Mouse (Mus musculus) macrophage (primary cell): ENCODE data around the gene Mrpl42. TPM values are rescaled to one million over a fixed set of nuclear protein-coding genes. Genes with fewer than 3 reads are reported as not detected.
A peak's percentile ranks its signal among the peaks of the same experiment; 100 is the strongest.
"Not testable (repeated sequence)": the region's sequence is repeated elsewhere in the genome, so short reads cannot be mapped to it uniquely, and the experiment has no call there.

Experiments
- H3K27ac ChIP-seq: fragments of 350-480 bp; formaldehyde crosslinking; 2 replicates; pipeline ENCODE4 v1.9.0; 2021
- H3K36me3 ChIP-seq: fragments of 350-480 bp; formaldehyde crosslinking; 2 replicates; pipeline ENCODE4 v1.9.0; 2021; ENCODE audit errors: inconsistent target
- H3K4me3 ChIP-seq: fragments of 350-480 bp; formaldehyde crosslinking; 2 replicates; pipeline ENCODE4 v1.9.0; 2021; ENCODE audit errors: inconsistent target
- H3K79me2 ChIP-seq: fragments of 350-480 bp; formaldehyde crosslinking; 2 replicates; pipeline ENCODE4 v1.9.0; 2021; ENCODE audit errors: inconsistent target
- WGBS: methylation state at CpG from one replicate; pipeline ENCODE4 v1.1.7; 2026; ENCODE audit warnings: inconsistent platforms; ENCODE audit not compliant: missing documents; 5-methylcytosine and 5-hydroxymethylcytosine counted together
- polyA plus RNA-seq: library from polyadenylated mRNA; stranded (reverse); fragments of 250-400 nt; gene quantifications from 3 replicates; pipeline ENCODE4 v1.2.4, GENCODE M21; 2018; ENCODE audit warnings: inconsistent platforms
- total RNA-seq, 78 experiments: library from RNA; depleted of rRNA; stranded (reverse); fragments of 250-400 nt; gene quantifications; 1 replicate in 9 of 78; 2 replicates in 24 of 78; 3 replicates in 43 of 78; 4 replicates in 2 of 78; pipeline ENCODE4 v1.2.4; 2018; ENCODE audit warnings: inconsistent platforms in 56 of 78

Mrpl42 gene
- 10 to 100 TPM in 14 of 26 experiments, 1 to 10 TPM in 12; 1.5 to 28.7 (median 11.6) TPM for total RNA-seq (2018; cell fraction: chromatin; rRNA removed)
- total RNA-seq (2018; cell fraction: cytosol; rRNA removed) = 100 to 1,000 TPM in 7 of 26 experiments, 10 to 100 TPM in 19; 60.9 to 134 (median 93.5) TPM
- 10 to 100 TPM in 17 of 26 experiments, 1 to 10 TPM in 9; 2.7 to 26.9 (median 14.3) TPM for total RNA-seq (2018; cell fraction: nucleus; rRNA removed)
- 84.5 to 233 TPM (median 194 TPM) in 3 replicates for polyA plus RNA-seq

DNA sequence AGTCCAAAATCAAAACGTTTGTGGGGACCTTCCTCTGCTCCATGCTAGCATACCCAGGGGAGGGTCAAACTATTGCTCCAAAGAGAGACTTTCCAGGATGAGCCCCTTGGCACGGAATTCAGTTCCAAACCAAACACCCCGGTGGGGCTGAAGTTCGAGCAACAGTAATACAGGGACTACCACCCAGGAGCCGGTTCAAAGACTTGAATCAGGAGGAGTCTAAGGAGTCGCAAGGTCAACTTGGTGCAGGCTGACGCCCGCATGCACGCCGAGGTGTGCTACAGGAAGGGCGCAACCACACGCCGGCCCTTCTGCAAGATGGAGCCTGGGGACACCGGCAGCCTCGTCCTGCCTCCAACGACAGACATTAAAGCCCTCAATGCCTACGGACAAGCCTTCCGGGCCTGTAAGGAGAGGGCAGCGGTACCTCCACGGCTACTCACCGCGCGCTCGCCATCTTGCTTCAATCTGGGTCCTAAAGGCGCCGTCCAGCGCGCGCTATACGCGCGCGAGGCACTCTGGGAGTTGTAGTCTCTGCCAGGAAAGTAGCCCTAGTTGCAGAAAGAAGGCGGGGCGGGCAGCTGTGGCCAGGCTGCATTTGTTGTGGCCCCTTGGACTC, at the start of gene Mrpl42:
TSS of gene Mrpl42 (minus strand) at position 478 of the 619 bp plus-strand sequence.
- 2% methylated on average over 35 of the region's 35 CpGs for WGBS
- Histone ChIP-seq H3K79me2 (peaks cover 16% of the 10 kb centered on the region; the same call in 1 of the 2 replicates), H3K4me3 (peak within 1 kb of the TSS; percentile 86)

DNA sequence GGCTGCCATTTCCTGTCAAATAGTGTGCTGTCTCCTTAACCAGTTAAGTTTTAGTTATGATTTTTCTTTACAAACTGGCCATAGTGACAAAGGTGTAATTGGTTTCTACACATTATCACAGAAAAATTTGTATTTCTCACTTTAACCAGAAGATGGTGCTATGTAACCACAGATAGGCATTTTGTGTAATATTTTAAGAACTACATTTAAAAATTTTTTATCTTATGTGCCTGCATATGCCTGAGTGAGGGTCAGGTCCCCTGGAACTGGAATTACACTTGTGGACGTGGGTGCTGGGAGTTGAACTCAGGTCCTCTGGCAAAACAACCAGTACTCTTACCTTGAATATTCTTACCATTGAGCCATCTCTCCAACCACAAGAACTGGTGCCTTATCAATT, 48.8 kb upstream of the Mrpl42 start:
- Histone ChIP-seq H3K4me3 (no peak overlapping the region), H3K27ac (no peak overlapping the region), H3K36me3 (peaks cover 3% of the 10 kb centered on the region; the same call in 1 of the 2 replicates), H3K79me2 (peaks cover 38% of the 10 kb centered on the region)
- WGBS = 55% methylated on average over 1 of the region's 1 CpGs

More for the DNA sequence above, at the start of gene Mrpl42:
- Histone ChIP-seq H3K27ac (peak within 1 kb of the TSS; percentile 65), H3K36me3 (peaks cover 6% of the 10 kb centered on the region; the same call in 1 of the 2 replicates)

DNA sequence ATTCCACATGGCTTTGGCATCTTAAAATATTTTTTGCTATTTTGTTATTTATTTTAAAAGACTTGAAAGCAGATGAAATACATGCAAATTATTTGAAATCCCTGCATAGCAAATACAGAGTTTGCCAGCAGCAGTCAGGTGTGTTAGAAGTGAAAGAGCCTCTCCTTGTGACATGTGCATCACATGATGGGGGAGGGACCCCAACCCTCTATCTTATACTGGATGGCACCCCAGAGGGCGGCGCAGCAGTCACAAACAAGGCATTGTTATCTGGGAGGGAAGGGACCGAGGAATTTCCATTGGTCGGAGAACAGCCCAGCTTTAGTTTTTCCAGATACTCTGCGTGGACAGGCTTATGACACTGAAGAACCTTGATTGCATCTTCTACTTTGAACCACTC, 47.3 kb upstream of the Mrpl42 start:
- Histone ChIP-seq H3K36me3 (peaks cover 11% of the 10 kb centered on the region; the same call in 1 of the 2 replicates), H3K79me2 (peaks cover 24% of the 10 kb centered on the region)
- not testable (repeated sequence) for H3K4me3 ChIP-seq, H3K27ac ChIP-seq
- WGBS = 100% methylated on average over 5 of the region's 5 CpGs

DNA sequence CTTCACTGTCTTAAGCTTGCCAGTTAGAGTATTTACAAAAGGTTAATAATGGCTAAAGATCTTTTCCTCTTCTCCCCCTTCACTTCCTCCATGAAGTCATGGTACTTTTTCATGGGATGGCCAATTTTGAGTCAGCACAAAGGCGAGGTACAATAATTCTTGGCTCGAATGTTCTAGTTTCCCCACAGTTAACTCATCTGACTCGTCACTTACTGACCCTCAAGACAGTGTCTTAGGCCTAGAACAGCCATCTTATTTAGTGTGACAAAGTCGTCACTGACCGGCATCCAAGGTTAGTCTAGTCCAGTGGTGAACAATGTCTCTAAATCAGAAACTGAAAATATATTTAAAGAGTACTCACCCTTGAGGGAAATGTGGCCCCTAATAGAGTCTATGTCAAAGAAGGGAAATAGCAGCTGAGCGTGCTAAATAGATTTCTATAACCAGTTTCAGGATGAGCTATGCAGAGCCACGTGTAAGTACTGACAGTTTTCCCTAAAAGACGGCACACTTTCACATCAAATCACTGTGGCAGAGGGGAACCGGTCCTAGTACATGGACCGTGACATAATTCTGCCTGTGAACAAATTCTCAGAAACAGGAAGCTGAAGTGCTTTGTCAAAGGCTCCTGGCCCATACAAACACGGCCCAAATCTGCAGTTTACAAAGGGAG, 46.5 kb upstream of the Mrpl42 start:
- H3K79me2 ChIP-seq = peaks cover 19% of the 10 kb centered on the region
- peaks cover 13% of the 10 kb centered on the region; the same call in 1 of the 2 replicates for H3K36me3 ChIP-seq
- 59% methylated on average over 11 of the region's 11 CpGs for WGBS
- no peak overlapping the region for H3K27ac ChIP-seq
- H3K4me3 ChIP-seq = no peak overlapping the region

DNA sequence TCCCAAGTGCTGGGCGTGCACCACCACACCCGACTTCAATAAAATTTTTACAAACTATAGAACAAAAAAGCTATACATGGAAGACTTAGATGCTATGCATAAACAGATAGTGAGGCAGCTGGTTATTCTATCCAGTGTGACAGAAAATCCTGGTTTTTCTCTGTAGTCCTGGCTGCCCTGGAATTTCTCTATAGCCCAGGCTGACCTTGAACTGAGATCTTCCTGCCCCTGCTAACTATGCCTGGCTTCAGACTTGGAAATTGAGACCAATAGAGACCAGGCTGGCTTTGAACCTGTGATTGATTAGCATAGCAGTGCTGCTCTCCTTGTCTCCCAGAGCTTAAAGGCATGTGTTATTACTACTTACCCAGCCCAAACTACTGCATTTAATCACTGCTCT, 44.4 kb upstream of the Mrpl42 start:
- no peak overlapping the region for H3K27ac ChIP-seq
- H3K79me2 ChIP-seq = peaks cover 11% of the 10 kb centered on the region
- H3K36me3 ChIP-seq = peaks cover 13% of the 10 kb centered on the region; the same call in 1 of the 2 replicates
- WGBS = 94% methylated on average over 2 of the region's 2 CpGs
- no peak overlapping the region for H3K4me3 ChIP-seq

DNA sequence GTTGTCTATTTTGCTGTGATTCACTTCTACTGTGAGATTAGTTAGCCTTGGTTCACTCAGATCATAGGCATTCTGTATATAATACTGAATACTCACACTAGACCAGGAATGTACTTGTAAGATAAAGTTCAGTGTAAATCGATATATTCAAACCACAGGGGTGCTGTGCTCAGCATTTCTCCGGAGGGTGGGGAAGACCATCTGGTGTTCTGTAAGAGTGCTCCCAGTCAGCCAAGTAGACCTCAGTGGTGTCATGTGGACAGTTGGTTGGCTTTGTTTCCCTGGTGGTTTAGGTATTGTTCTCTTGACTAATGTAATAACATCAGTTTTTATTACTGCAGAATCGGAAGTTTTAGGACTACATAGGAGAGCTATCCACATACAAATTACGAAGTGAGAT, 43.3 kb upstream of the Mrpl42 start:
- Histone ChIP-seq H3K36me3 (peaks cover 13% of the 10 kb centered on the region; the same call in 1 of the 2 replicates), H3K79me2 (peaks cover 23% of the 10 kb centered on the region), H3K27ac (no peak overlapping the region), H3K4me3 (no peak overlapping the region)
- 90% methylated on average over 4 of the region's 4 CpGs for WGBS

DNA sequence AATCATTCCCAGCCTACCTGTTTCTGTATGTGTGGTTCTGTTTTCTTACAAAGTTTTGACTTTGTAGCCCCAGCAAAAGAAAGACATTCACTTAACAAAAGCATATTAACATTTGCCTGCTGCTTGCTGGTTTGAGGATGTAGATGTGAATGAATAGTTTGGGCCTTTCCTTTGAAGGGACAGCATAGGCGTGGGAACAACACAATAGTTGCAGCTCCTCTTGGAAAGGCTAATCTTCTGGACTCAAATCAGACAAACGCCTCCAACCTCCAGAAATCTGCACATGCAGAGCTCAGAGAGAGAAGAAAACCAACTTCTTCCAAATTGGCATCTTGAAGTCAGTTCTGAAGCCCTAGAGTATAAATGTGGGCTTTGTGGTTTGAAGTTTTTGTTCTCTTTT, 42.9 kb upstream of the Mrpl42 start:
- 92% methylated on average over 2 of the region's 2 CpGs for WGBS
- H3K4me3 ChIP-seq = no peak overlapping the region
- H3K27ac ChIP-seq = no peak overlapping the region
- peaks cover 13% of the 10 kb centered on the region; the same call in 1 of the 2 replicates for H3K36me3 ChIP-seq
- peaks cover 27% of the 10 kb centered on the region for H3K79me2 ChIP-seq

DNA sequence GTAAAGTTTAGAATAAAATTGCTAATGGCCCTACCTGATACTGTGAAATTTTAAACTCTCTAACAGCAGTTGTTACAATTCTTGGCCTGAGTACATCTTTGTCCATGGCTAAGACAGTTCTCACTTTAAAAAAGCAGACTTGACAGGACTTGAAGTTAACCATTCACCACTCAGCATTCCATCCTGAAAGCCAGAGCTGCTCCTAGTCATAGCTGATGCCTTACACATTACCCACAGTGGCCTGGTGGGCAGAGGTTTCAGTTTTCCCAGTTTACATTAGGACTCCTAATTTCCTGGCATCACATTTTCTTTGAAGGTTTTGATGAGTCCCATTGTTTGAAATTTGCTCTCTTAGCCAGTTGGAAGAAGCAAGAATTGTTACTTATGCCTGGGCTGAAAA, 42.3 kb upstream of the Mrpl42 start:
- H3K27ac ChIP-seq = no peak overlapping the region
- H3K36me3 ChIP-seq = peaks cover 13% of the 10 kb centered on the region; the same call in 1 of the 2 replicates
- no peak overlapping the region for H3K4me3 ChIP-seq
- peaks cover 33% of the 10 kb centered on the region for H3K79me2 ChIP-seq

DNA sequence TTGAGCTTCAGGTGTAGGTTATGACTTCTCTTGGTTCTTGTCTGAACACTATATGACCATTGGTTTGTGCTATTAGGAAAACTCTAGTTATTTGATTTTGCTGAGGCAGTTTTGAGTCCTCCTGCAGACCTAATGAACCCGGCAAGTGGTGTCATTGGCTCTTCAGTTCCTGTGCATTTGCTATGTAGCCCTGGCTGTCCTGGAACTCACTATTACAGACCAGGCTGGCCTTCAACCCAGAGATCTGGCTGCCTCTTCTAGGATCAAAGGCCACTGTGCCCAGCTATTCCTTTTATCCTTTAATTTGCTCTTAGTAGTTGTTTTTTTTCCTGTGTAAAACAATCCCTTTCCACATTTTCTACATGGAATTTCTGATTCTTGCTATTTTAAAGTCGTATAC, 41.6 kb upstream of the Mrpl42 start:
- peaks cover 39% of the 10 kb centered on the region for H3K79me2 ChIP-seq
- WGBS = 98% methylated on average over 2 of the region's 2 CpGs
- H3K4me3 ChIP-seq = no peak overlapping the region
- H3K36me3 ChIP-seq = peaks cover 13% of the 10 kb centered on the region; the same call in 1 of the 2 replicates
- no peak overlapping the region for H3K27ac ChIP-seq

DNA sequence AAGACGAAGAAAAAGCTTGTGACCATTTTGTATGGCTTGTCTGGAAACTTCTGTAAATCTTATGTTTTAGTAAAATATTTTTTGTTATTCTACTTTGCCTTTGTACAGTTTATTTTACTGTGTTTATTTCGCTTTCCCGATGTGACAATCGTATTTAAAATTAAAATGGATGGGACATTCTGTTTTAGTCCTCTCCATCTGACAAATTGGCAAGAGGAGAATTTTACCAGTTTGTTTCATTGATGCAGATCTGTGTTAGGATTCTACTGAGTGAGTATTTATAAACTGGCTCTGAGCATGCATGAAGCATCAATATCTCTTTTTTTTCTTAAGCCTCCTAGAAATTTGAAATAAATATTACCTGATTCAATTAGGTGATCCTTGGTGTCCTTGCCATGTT, 41.2 kb upstream of the Mrpl42 start:
- Histone ChIP-seq H3K27ac (no peak overlapping the region), H3K4me3 (no peak overlapping the region), H3K79me2 (peaks cover 44% of the 10 kb centered on the region), H3K36me3 (peaks cover 13% of the 10 kb centered on the region; the same call in 1 of the 2 replicates)
- 100% methylated on average over 3 of the region's 4 CpGs for WGBS

DNA sequence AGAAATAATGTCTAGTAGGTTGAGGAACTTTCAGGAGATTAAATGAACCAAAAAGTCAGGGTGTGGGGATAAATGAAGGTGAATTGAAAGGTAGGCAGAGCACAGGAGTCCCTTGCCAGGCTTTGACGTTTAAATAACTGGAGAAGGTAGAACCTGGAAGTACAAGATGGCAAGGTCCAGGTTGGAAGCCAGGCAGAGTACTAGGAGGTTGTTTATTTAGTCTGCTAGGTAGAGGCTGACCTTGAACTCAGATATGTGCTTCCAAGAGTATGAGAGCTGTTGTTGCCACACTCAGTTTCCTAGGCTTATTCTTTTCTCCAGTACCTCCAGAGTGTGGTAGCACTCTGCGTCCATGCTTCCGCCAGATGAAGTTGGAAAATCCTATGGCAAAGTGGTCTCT, 38.1 kb upstream of the Mrpl42 start:
- no peak overlapping the region for H3K27ac ChIP-seq
- no peak overlapping the region for H3K4me3 ChIP-seq
- H3K79me2 ChIP-seq = peaks cover 75% of the 10 kb centered on the region
- WGBS = 98% methylated on average over 3 of the region's 3 CpGs
- H3K36me3 ChIP-seq = 0 out of 2 replicates have a peak, but pooled peaks cover 6% of the 10 kb centered on the region

DNA sequence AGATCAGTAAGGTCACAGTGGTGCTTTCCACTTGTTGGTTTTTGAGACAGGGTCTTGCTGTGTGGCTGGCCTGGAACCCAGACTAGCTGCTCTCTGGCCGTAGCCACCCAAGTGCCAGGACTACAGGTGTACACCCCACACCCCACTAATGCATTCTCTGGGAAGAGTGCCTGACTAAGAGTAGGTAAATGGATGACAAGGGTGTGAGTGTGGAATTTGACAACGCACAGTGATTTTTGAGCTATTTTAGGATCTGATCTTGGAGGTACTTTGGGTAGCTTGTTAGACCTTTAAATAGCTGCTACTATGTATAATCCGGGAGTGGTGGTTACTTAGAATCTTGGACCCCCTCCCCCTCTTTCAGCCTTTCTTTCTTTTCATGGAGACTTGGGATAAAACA, 37.5 kb upstream of the Mrpl42 start:
- Histone ChIP-seq H3K79me2 (peaks cover 80% of the 10 kb centered on the region), H3K27ac (no peak overlapping the region), H3K36me3 (0 out of 2 replicates have a peak, but pooled peaks cover 4% of the 10 kb centered on the region), H3K4me3 (no peak overlapping the region)
- WGBS = 89% methylated on average over 3 of the region's 3 CpGs

DNA sequence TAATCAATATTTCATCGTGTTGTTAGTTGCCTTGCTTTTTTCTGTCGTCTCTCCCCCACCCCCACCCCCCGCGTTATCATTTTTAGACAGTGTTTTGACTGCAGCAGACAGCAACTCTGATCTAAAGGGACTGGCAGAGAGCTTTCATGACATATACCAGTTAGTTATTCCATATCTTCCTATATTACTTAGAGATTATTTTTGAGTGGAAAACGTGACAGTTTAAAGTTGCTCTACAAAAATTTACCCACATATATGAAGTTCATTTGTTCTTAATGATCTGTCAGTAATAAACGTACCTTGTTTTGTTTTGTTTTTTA, 34.4 kb upstream of the Mrpl42 start:
- Histone ChIP-seq H3K36me3 (no peaks in the 10 kb centered on the region), H3K27ac (no peak overlapping the region), H3K4me3 (no peak overlapping the region), H3K79me2 (peaks cover 100% of the 10 kb centered on the region)
- WGBS = 98% methylated on average over 6 of the region's 6 CpGs

DNA sequence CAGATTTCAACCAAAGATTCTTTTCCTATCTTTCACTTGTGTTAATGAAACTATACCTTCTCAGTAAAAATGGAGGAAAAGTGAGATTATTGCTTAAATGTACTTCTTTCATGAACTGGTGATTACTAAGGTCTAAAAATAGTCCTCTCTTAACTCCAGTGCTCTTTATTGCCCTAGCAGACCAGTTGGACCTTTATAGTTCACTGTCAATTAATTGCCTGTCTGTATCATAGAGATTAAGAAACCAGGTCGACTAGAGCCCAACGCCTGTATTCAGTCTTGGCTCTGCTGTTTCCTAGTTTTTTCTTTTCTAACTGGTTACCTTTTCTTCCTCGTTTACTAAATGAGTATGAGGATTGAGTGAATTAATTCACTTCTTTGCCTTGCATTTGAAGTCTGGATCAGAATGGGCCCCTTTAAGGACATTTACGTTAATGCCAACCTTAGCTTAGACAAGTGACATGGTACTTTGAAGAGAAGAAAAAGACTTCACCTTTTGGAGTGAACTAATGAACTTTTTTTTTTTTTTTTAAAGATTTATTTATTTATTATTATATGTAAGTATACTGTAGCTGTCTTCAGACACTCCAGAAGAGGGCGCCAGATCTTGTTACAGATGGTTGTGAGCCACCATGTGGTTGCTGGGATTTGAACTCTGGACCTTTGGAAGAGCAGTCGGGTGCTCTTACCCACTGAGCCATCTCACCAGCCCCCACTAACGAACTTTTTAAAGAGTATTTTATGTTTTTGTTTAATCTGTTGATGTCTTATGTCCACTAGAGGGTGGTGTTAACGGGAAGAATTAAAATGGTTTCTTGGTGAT, 33.9 kb upstream of the Mrpl42 start:
- no peak overlapping the region for H3K27ac ChIP-seq
- WGBS = 91% methylated on average over 7 of the region's 8 CpGs
- H3K79me2 ChIP-seq = peaks cover 100% of the 10 kb centered on the region
- H3K4me3 ChIP-seq = no peak overlapping the region
- H3K36me3 ChIP-seq = no peaks in the 10 kb centered on the region
